ENCODE assay signal across 7 mouse cellular contexts in genomic region chr19:34526321-34526923, GRCm38 (mm10). TPM values are rescaled to one million over a fixed set of nuclear protein-coding genes. Genes with fewer than 3 reads are reported as not detected.
A peak's percentile ranks its signal among the peaks of the same experiment; 100 is the strongest.
DNase-seq lines count a peak whose midpoint lies in the region; ATAC-seq and TF ChIP-seq lines count a peak whose summit lies in the region.

No protein-coding gene starts in this region.

- no peaks in the 10 kb centered on the region for H3K79me3 ChIP-seq in C2C12 (ENCODE audit: low read depth)

- DNase-seq in forebrain, embryonic 10.5 days (ENCODE audit: extremely low spot score, low spot score): no peak
- peak; percentile 49 to 52 for DNase-seq in thymus, postnatal 36 days
- DNase-seq in cerebellum, adult 8-10 months: no peak

- H3K27me3 ChIP-seq in C2C12 (ENCODE audit: control insufficient read depth, insufficient read depth, insufficient read length) (no peaks in the 10 kb centered on the region), E14TG2a.4 (ENCODE audit: insufficient read depth, low read length) (0 out of 2 replicates have a peak, but pooled peaks cover 8% of the 10 kb centered on the region)
- H3K27me3 ChIP-seq in forebrain, embryonic 10.5 days (ENCODE audit: poor library complexity, severe bottlenecking): no peaks in the 10 kb centered on the region
- H3K27me3 ChIP-seq in intestine, postnatal 0 days (replicated peaks; ENCODE audit: control insufficient read depth, insufficient read depth, low read length): no peaks in the 10 kb centered on the region

- peak overlapping the region; percentile 85 for H3K27ac ChIP-seq in forebrain, embryonic 10.5 days
- H3K27ac ChIP-seq in intestine, postnatal 0 days (ENCODE audit: low read depth, low read length): peak overlapping the region; percentile 76

- H3K9me3 ChIP-seq in E14TG2a.4 (ENCODE audit: low read length): no peaks in the 10 kb centered on the region
- no peaks in the 10 kb centered on the region for H3K9me3 ChIP-seq in forebrain, embryonic 10.5 days
- H3K9me3 ChIP-seq in intestine, postnatal 0 days (ENCODE audit: control insufficient read depth): no peaks in the 10 kb centered on the region

- no peak overlapping the region for H3ac ChIP-seq in C2C12 (ENCODE audit: control insufficient read depth, insufficient read length, low read depth)

- peak overlapping the region; percentile 46 for H3K4me3 ChIP-seq in C2C12 (ENCODE audit: insufficient read depth, poor library complexity, severe bottlenecking)
- peak overlapping the region; percentile 84 for H3K4me3 ChIP-seq in E14TG2a.4 (replicated peaks; ENCODE audit: low read length)
- H3K4me3 ChIP-seq in forebrain, embryonic 10.5 days: peak overlapping the region; percentile 71
- peak overlapping the region; percentile 70 for H3K4me3 ChIP-seq in intestine, postnatal 0 days (ENCODE audit: low read depth, low read length)

- peak overlapping the region; percentile 75 for H3K9ac ChIP-seq in intestine, postnatal 0 days (ENCODE audit: low read depth, low read length)

- H3K4me2 ChIP-seq in intestine, postnatal 0 days (replicated peaks; ENCODE audit: low read depth): peak overlapping the region; percentile 70

- ATAC-seq in intestine, postnatal 0 days: peak; percentile 17; the same call in 1 of the 2 replicates
- peak; percentile 62 for ATAC-seq in megakaryocyte progenitor cell, adult 5-6 weeks (replicated peaks; ENCODE audit: poor library complexity)

- TF ChIP-seq CTCF in C2C12 (IDR thresholded peaks at IDR 0.05; ENCODE audit: control insufficient read depth, insufficient read depth, insufficient read length) (no peak), E14TG2a.4 (conservative IDR thresholded peaks at IDR 0.05; ENCODE audit: low read length) (no peak)
- peak; percentile 59 for TF ChIP-seq CTCF in intestine, postnatal 0 days (IDR thresholded peaks at IDR 0.05; ENCODE audit: low read depth)

- no peaks in the 10 kb centered on the region for H3K36me3 ChIP-seq in C2C12 (ENCODE audit: control insufficient read depth, insufficient read depth)
- H3K36me3 ChIP-seq in E14TG2a.4 (ENCODE audit: insufficient read depth, low read length): no peaks in the 10 kb centered on the region
- peaks cover 4% of the 10 kb centered on the region; the same call in 1 of the 2 replicates for H3K36me3 ChIP-seq in forebrain, embryonic 10.5 days (replicated peaks)
- H3K36me3 ChIP-seq in intestine, postnatal 0 days (ENCODE audit: control insufficient read depth, insufficient read depth): peaks cover 13% of the 10 kb centered on the region

- H3K4me1 ChIP-seq in E14TG2a.4 (replicated peaks; ENCODE audit: low read depth, low read length): peaks cover 24% of the 10 kb centered on the region
- H3K4me1 ChIP-seq in forebrain, embryonic 10.5 days: peaks cover 18% of the 10 kb centered on the region
- no peaks in the 10 kb centered on the region for H3K4me1 ChIP-seq in intestine, postnatal 0 days (replicated peaks; ENCODE audit: control insufficient read depth, insufficient read depth, low read length)

- WGBS in forebrain, embryonic 10.5 days: 52% methylated on average over 11 of the region's 11 CpGs
- 4% methylated on average over 11 of the region's 11 CpGs for WGBS in intestine, postnatal 0 days

- no peaks in the 10 kb centered on the region for H3K79me2 ChIP-seq in C2C12 (ENCODE audit: control insufficient read depth, insufficient read depth)

TF ChIP-seq in C2C12, 6 proteins besides CTCF, POLR2A, EP300 and RAD21:
- TF ChIP-seq CEBPB (IDR thresholded peaks at IDR 0.05; ENCODE audit: low read depth) (no peak), USF1 (IDR thresholded peaks at IDR 0.05; ENCODE audit: low read depth) (no peak)
TF ChIP-seq in C2C12: peak in this region for 0.

RNA-seq across cellular contexts. Expression of gene Lipa, which starts 0.9 kb away (rescaled TPM):
- 8.8 TPM for polyA plus RNA-seq in C2C12 (2012; fragmentation: generic; extraction: Trizol)
- polyA plus RNA-seq in forebrain, embryonic 10.5 days (2016; fragmentation: Nextera tagmentation; extraction: Ambion mirVana): 15.8 and 16.2 TPM in 2 replicates
- polyA plus RNA-seq in intestine, postnatal 0 days (2015; fragmentation: Nextera tagmentation; extraction: Ambion mirVana): 191 and 206 TPM in 2 replicates
- total RNA-seq in megakaryocyte progenitor cell, adult 5-6 weeks (2015): 60.4 TPM in 2 replicates
- 30.9 and 32.4 TPM in 2 replicates for total RNA-seq in megakaryocyte progenitor cell, adult 5-6 weeks (2017)

RNA-seq across cellular contexts. Expression of gene Ifit2, which starts 24.1 kb away (rescaled TPM):
- 1.6 TPM for polyA plus RNA-seq in C2C12 (2012; fragmentation: generic; extraction: Trizol)
- 5.2 and 5.3 TPM in 2 replicates for polyA plus RNA-seq in forebrain, embryonic 10.5 days (2016; fragmentation: Nextera tagmentation; extraction: Ambion mirVana)
- 13.1 and 15.1 TPM in 2 replicates for polyA plus RNA-seq in intestine, postnatal 0 days (2015; fragmentation: Nextera tagmentation; extraction: Ambion mirVana)
- total RNA-seq in megakaryocyte progenitor cell, adult 5-6 weeks (2015): 7.7 and 8.0 TPM in 2 replicates
- total RNA-seq in megakaryocyte progenitor cell, adult 5-6 weeks (2017): 19.0 and 19.2 TPM in 2 replicates

RNA-seq across cellular contexts. Expression of gene Ch25h, which starts 51.5 kb away (rescaled TPM):
- 0.30 TPM for polyA plus RNA-seq in C2C12 (2012; fragmentation: generic; extraction: Trizol)
- polyA plus RNA-seq in forebrain, embryonic 10.5 days (2016; fragmentation: Nextera tagmentation; extraction: Ambion mirVana): 0.20 and 0.37 TPM in 2 replicates
- 3.2 and 3.5 TPM in 2 replicates for polyA plus RNA-seq in intestine, postnatal 0 days (2015; fragmentation: Nextera tagmentation; extraction: Ambion mirVana)
- 0.29 TPM in 1 of 2 replicates, not detected in the other for total RNA-seq in megakaryocyte progenitor cell, adult 5-6 weeks (2015)
- total RNA-seq in megakaryocyte progenitor cell, adult 5-6 weeks (2017): not detected in 2 replicates

RNA-seq across cellular contexts. Expression of gene Ifit3, which starts 56.9 kb away (rescaled TPM):
- polyA plus RNA-seq in C2C12 (2012; fragmentation: generic; extraction: Trizol): 0.05 TPM
- 0.12 and 0.15 TPM in 2 replicates for polyA plus RNA-seq in forebrain, embryonic 10.5 days (2016; fragmentation: Nextera tagmentation; extraction: Ambion mirVana)
- polyA plus RNA-seq in intestine, postnatal 0 days (2015; fragmentation: Nextera tagmentation; extraction: Ambion mirVana): 43.5 and 50.2 TPM in 2 replicates
- 0.88 and 1.1 TPM in 2 replicates for total RNA-seq in megakaryocyte progenitor cell, adult 5-6 weeks (2015)
- total RNA-seq in megakaryocyte progenitor cell, adult 5-6 weeks (2017): 1.2 and 1.8 TPM in 2 replicates

Comparison
In these comparisons a context has a peak if more than half of its experiments do, and no peak if none do; other contexts are left out.
1. DNase-seq: peak in thymus, postnatal 36 days (2 of 2); none in forebrain, embryonic 10.5 days (single experiment) and cerebellum, adult 8-10 months (single experiment).
2. RNA of gene Lipa, which starts 0.9 kb away (polyA plus RNA-seq): 191 to 206 TPM in intestine, postnatal 0 days; 15.8 to 16.2 TPM in forebrain, embryonic 10.5 days and 8.8 TPM in C2C12 (single experiment); every median in the first group is over 10 times any median in the second.
3. Peak in every context shown above with its lines, with median percentiles within 50 percentile points of each other: H3K4me3 ChIP-seq.